Comparison of ENCODE assay signal across 8 mouse cellular contexts in genomic region chr1:169919211-169919610, GRCm38 (mm10). TPM values are rescaled to one million over a fixed set of nuclear protein-coding genes. Genes with fewer than 3 reads are reported as not detected.
DNase-seq lines count a peak whose midpoint lies in the region; ATAC-seq lines count a peak whose summit lies in the region.

No protein-coding gene starts in this region.

- no peaks in the 10 kb centered on the region for H3K9me3 ChIP-seq in forebrain, embryonic 16.5 days (ENCODE audit: control insufficient read depth, low read length)
- no peaks in the 10 kb centered on the region for H3K9me3 ChIP-seq in hindbrain, embryonic 12.5 days (replicated peaks)

- no peak overlapping the region for H3K27ac ChIP-seq in forebrain, embryonic 16.5 days (ENCODE audit: low read length)
- H3K27ac ChIP-seq in hindbrain, embryonic 12.5 days = no peak overlapping the region

- WGBS in forebrain, embryonic 16.5 days = 2% methylated on average over 11 of the region's 11 CpGs
- 4% methylated on average over 11 of the region's 11 CpGs for WGBS in hindbrain, embryonic 12.5 days

- H3K27me3 ChIP-seq in forebrain, embryonic 16.5 days (replicated peaks; ENCODE audit: control insufficient read depth, insufficient read depth, low read length) = 0 out of 2 replicates have a peak, but pooled peaks cover 3% of the 10 kb centered on the region
- H3K27me3 ChIP-seq in hindbrain, embryonic 12.5 days = 0 out of 2 replicates have a peak, but pooled peaks cover 5% of the 10 kb centered on the region

- peak; percentile 60 for ATAC-seq in forebrain, embryonic 16.5 days
- ATAC-seq in hindbrain, embryonic 12.5 days (ENCODE audit: low FRiP score) = peak; percentile 59; the same call in 1 of the 2 replicates

- no peaks in the 10 kb centered on the region; the same call in 1 of the 2 replicates for H3K4me1 ChIP-seq in forebrain, embryonic 16.5 days (replicated peaks; ENCODE audit: control insufficient read depth, insufficient read depth, low read length)
- peaks cover 8% of the 10 kb centered on the region; the same call in 1 of the 2 replicates for H3K4me1 ChIP-seq in hindbrain, embryonic 12.5 days

- H3K4me2 ChIP-seq in forebrain, embryonic 16.5 days (ENCODE audit: low read length) = no peak overlapping the region
- H3K4me2 ChIP-seq in hindbrain, embryonic 12.5 days (replicated peaks) = no peak overlapping the region

- no peaks in the 10 kb centered on the region for H3K36me3 ChIP-seq in forebrain, embryonic 16.5 days (ENCODE audit: control insufficient read depth, insufficient read depth)
- H3K36me3 ChIP-seq in hindbrain, embryonic 12.5 days = no peaks in the 10 kb centered on the region

- H3K4me3 ChIP-seq in forebrain, embryonic 16.5 days (replicated peaks; ENCODE audit: low read length) = no peak overlapping the region
- H3K4me3 ChIP-seq in hindbrain, embryonic 12.5 days = no peak overlapping the region

- H3K9ac ChIP-seq in forebrain, embryonic 16.5 days (replicated peaks; ENCODE audit: low read depth, low read length) = no peak overlapping the region
- no peak overlapping the region for H3K9ac ChIP-seq in hindbrain, embryonic 12.5 days

- peak; percentile 70 for DNase-seq in Muller cell, postnatal 12 days (ENCODE audit: inconsistent ontology term)
- peak; percentile 36 for DNase-seq in cerebellum, adult 11 months
- peak; percentile 52 for DNase-seq in layer of hippocampus, adult 9-11 months
- peak; percentile 83 for DNase-seq in lung, postnatal 10 days
- DNase-seq in retina, postnatal 1 day = peak; percentile 81
- DNase-seq in urinary bladder, postnatal 25 days (ENCODE audit: low spot score) = peak; percentile 76

RNA-seq across cellular contexts. Expression of gene Ccdc190, which starts 9.2 kb away (rescaled TPM):
- polyA plus RNA-seq in forebrain, embryonic 16.5 days (2015; fragmentation: Nextera tagmentation; extraction: Ambion mirVana) = 0.96 and 1.7 TPM in 2 replicates
- polyA plus RNA-seq in hindbrain, embryonic 12.5 days (2016; fragmentation: Nextera tagmentation; extraction: Ambion mirVana) = 0.65 and 0.89 TPM in 2 replicates

RNA-seq across cellular contexts. Expression of gene Hsd17b7, which starts 49.8 kb away (rescaled TPM):
- polyA plus RNA-seq in forebrain, embryonic 16.5 days (2015; fragmentation: Nextera tagmentation; extraction: Ambion mirVana) = 18.1 and 19.5 TPM in 2 replicates
- polyA plus RNA-seq in hindbrain, embryonic 12.5 days (2016; fragmentation: Nextera tagmentation; extraction: Ambion mirVana) = 21.9 and 29.4 TPM in 2 replicates
